Mouse (Mus musculus) kidney, embryonic 16.5 days (tissue): Measurements from ENCODE around the gene Brinp2. TPM values are rescaled to one million over a fixed set of nuclear protein-coding genes. Genes with fewer than 3 reads are reported as not detected.

Experiments
- ATAC-seq: fragments of 200-750 bp; cut with Nextera tagmentation; 2 replicates; pipeline ENCODE4 v1.8.0; 2017; ENCODE audit warnings: moderate TSS enrichment; ENCODE audit not compliant: low FRiP score, low TSS enrichment
- H3K27ac ChIP-seq: fragments of 300-500 bp; sonication (generic); 2 replicates; pipeline ENCODE4 v1.5.1; 2014; ENCODE audit warnings: low read length
- H3K27me3 ChIP-seq: fragments of 300-500 bp; sonication (generic); 2 replicates; pipeline ENCODE4 v1.6.1; 2014; ENCODE audit warnings: low read length, control low read depth, mixed read lengths; ENCODE audit not compliant: insufficient read depth
- H3K36me3 ChIP-seq: fragments of 300-500 bp; sonication (generic); 2 replicates; pipeline ENCODE4 v1.6.1; 2014; ENCODE audit warnings: low read length, control low read depth, mixed read lengths; ENCODE audit not compliant: insufficient read depth
- H3K4me1 ChIP-seq: fragments of 300-500 bp; sonication (generic); 2 replicates; pipeline ENCODE4 v1.6.1; 2014; ENCODE audit warnings: low read length, control low read depth, mixed read lengths; ENCODE audit not compliant: insufficient read depth
- H3K4me2 ChIP-seq: fragments of 300-500 bp; sonication (generic); replicated peaks from 2 replicates; pipeline ENCODE4 v1.6.1; 2014; ENCODE audit warnings: low read depth, low read length
- H3K4me3 ChIP-seq: fragments of 300-500 bp; sonication (generic); 2 replicates; pipeline ENCODE4 v1.5.1; 2014; ENCODE audit warnings: mild to moderate bottlenecking, low read length
- H3K9ac ChIP-seq: fragments of 300-500 bp; sonication (generic); replicated peaks from 2 replicates; pipeline ENCODE4 v1.6.1; 2014; ENCODE audit warnings: low read length
- H3K9me3 ChIP-seq: fragments of 300-500 bp; sonication (generic); 2 replicates; pipeline ENCODE4 v1.6.1; 2016; ENCODE audit warnings: low read length, control low read depth
- WGBS: fragments of 180-500 bp; shearing (Covaris S2); extraction: QIAGEN DNeasy Blood & Tissue Kit; methylation state at CpG from one replicate; pipeline ENCODE4 v1.1.7; 2014; 5-methylcytosine and 5-hydroxymethylcytosine counted together
- polyA plus RNA-seq: library from polyadenylated mRNA; unstranded; fragments of >200 nt; fragmentation: Nextera tagmentation; extraction: Ambion mirVana; gene quantifications from 2 replicates; pipeline ENCODE4 v1.2.1, GENCODE M21; 2015

Brinp2 gene
- polyA plus RNA-seq, 1 experiment from 2014 or later, result 0.26 TPM

GRCm38 (mm10) chr1:158362292-158363101 lies 6.4 kb upstream of the Brinp2 start:
- H3K36me3 ChIP-seq, result no peaks in the 10 kb centered on the region
- peak overlapping the region; percentile 47 for H3K4me3 ChIP-seq
- no peak overlapping the region for H3K27ac ChIP-seq
- H3K9ac ChIP-seq, result peak overlapping the region; percentile 9
- WGBS, result 2% methylated on average over 33 of the region's 37 CpGs
- peaks cover 6% of the 10 kb centered on the region; the same call in 1 of the 2 replicates for H3K4me1 ChIP-seq
- peaks cover 38% of the 10 kb centered on the region for H3K27me3 ChIP-seq
- peak; percentile 71 for ATAC-seq
- H3K4me2 ChIP-seq, result peak overlapping the region; percentile 67
- H3K9me3 ChIP-seq, result no peaks in the 10 kb centered on the region

- WGBS, result 2% methylated on average over 2 of the region's 2 CpGs
- peaks cover 43% of the 10 kb centered on the region for H3K27me3 ChIP-seq
- no peak within 1 kb of the TSS for H3K27ac ChIP-seq
- no peak for ATAC-seq
- H3K36me3 ChIP-seq, result no peaks in the 10 kb centered on the region
- peak within 1 kb of the TSS; percentile 67 for H3K4me2 ChIP-seq
- peaks cover 6% of the 10 kb centered on the region; the same call in 1 of the 2 replicates for H3K4me1 ChIP-seq
- peak within 1 kb of the TSS; percentile 47 for H3K4me3 ChIP-seq
- peak within 1 kb of the TSS; percentile 9 for H3K9ac ChIP-seq
- H3K9me3 ChIP-seq, result no peaks in the 10 kb centered on the region
Observed at GRCm38 (mm10) chr1:158361964-158362291, 5.8 kb upstream of the Brinp2 start, which contains the start of gene Astn1. Astn1 (plus strand) TSS chr1:158362273.

GRCm38 (mm10) chr1:158355177-158356050 lies 712 bp downstream of the Brinp2 start:
- Histone ChIP-seq H3K9me3 (no peaks in the 10 kb centered on the region), H3K4me2 (peak overlapping the region; percentile 70), H3K27me3 (peaks cover 63% of the 10 kb centered on the region), H3K27ac (no peak overlapping the region), H3K9ac (peak overlapping the region; percentile 42), H3K4me3 (peak overlapping the region; percentile 55), H3K4me1 (peaks cover 7% of the 10 kb centered on the region), H3K36me3 (no peaks in the 10 kb centered on the region)
- WGBS, result 8% methylated on average over 28 of the region's 28 CpGs
- peak; percentile 5; the same call in 1 of the 2 replicates for ATAC-seq

- H3K4me3 ChIP-seq, result no peak overlapping the region
- H3K4me1 ChIP-seq, result peaks cover 7% of the 10 kb centered on the region
- H3K27me3 ChIP-seq, result peaks cover 51% of the 10 kb centered on the region
- WGBS, result 67% methylated on average over 5 of the region's 5 CpGs
- ATAC-seq, result no peak
- H3K36me3 ChIP-seq, result no peaks in the 10 kb centered on the region
- H3K9me3 ChIP-seq, result no peaks in the 10 kb centered on the region
- no peak overlapping the region for H3K27ac ChIP-seq
- H3K4me2 ChIP-seq, result no peak overlapping the region
- no peak overlapping the region for H3K9ac ChIP-seq
Observed at GRCm38 (mm10) chr1:158353656-158354371, 2.3 kb downstream of the Brinp2 start.

GRCm38 (mm10) chr1:158343243-158343714 lies 12.8 kb downstream of the Brinp2 start:
- Histone ChIP-seq H3K27me3 (no peaks in the 10 kb centered on the region), H3K27ac (no peak overlapping the region), H3K36me3 (no peaks in the 10 kb centered on the region), H3K4me2 (no peak overlapping the region), H3K9me3 (no peaks in the 10 kb centered on the region), H3K9ac (no peak overlapping the region), H3K4me3 (no peak overlapping the region), H3K4me1 (no peaks in the 10 kb centered on the region)
- 0 out of 2 replicates have a peak, but pooled peaks have one; percentile 39 for ATAC-seq
- WGBS, result 50% methylated on average over 6 of the region's 6 CpGs

GRCm38 (mm10) chr1:158328839-158329238 lies 27.3 kb downstream of the Brinp2 start:
- Histone ChIP-seq H3K27ac (no peak overlapping the region), H3K9me3 (no peaks in the 10 kb centered on the region), H3K4me2 (no peak overlapping the region), H3K27me3 (no peaks in the 10 kb centered on the region), H3K4me1 (no peaks in the 10 kb centered on the region), H3K4me3 (no peak overlapping the region), H3K36me3 (no peaks in the 10 kb centered on the region), H3K9ac (no peak overlapping the region)
- 84% methylated on average over 2 of the region's 2 CpGs for WGBS
- ATAC-seq, result no peak

GRCm38 (mm10) chr1:158328126-158328525 lies 28.0 kb downstream of the Brinp2 start:
- ATAC-seq, result no peak
- Histone ChIP-seq H3K9ac (no peak overlapping the region), H3K27me3 (no peaks in the 10 kb centered on the region), H3K4me3 (no peak overlapping the region), H3K9me3 (no peaks in the 10 kb centered on the region), H3K36me3 (no peaks in the 10 kb centered on the region), H3K4me1 (no peaks in the 10 kb centered on the region), H3K27ac (no peak overlapping the region), H3K4me2 (no peak overlapping the region)
- 84% methylated on average over 5 of the region's 5 CpGs for WGBS

- no peak overlapping the region for H3K4me2 ChIP-seq
- no peak overlapping the region for H3K27ac ChIP-seq
- H3K4me1 ChIP-seq, result no peaks in the 10 kb centered on the region
- no peak for ATAC-seq
- H3K9me3 ChIP-seq, result no peaks in the 10 kb centered on the region
- no peak overlapping the region for H3K4me3 ChIP-seq
- no peaks in the 10 kb centered on the region for H3K27me3 ChIP-seq
- 72% methylated on average over 6 of the region's 6 CpGs for WGBS
- no peaks in the 10 kb centered on the region for H3K36me3 ChIP-seq
- H3K9ac ChIP-seq, result no peak overlapping the region
Observed at GRCm38 (mm10) chr1:158323325-158323724, 32.8 kb downstream of the Brinp2 start.

- Histone ChIP-seq H3K27ac (no peak overlapping the region), H3K27me3 (no peaks in the 10 kb centered on the region), H3K4me2 (no peak overlapping the region), H3K4me1 (no peaks in the 10 kb centered on the region), H3K4me3 (no peak overlapping the region), H3K36me3 (no peaks in the 10 kb centered on the region), H3K9ac (no peak overlapping the region), H3K9me3 (no peaks in the 10 kb centered on the region)
- WGBS, result 61% methylated on average over 5 of the region's 5 CpGs
- no peak for ATAC-seq
Observed at GRCm38 (mm10) chr1:158310426-158311156, 45.5 kb downstream of the Brinp2 start.
